Mouse (Mus musculus) brain, adult 10 weeks (tissue): Measurements from ENCODE around the gene Olfr1394. TPM values are rescaled to one million over a fixed set of nuclear protein-coding genes. Genes with fewer than 3 reads are reported as not detected.

Source experiments
- polyA plus RNA-seq: library from polyadenylated mRNA; stranded (reverse); fragments of 350-450 nt; fragmentation: Illumina TruSeq; extraction: RNeasy Lipid Tissue Mini Kit (QIAGEN cat#74804); gene quantifications from one replicate; pipeline ENCODE4 v1.2.3, GENCODE M21; 2015; ENCODE audit warnings: low read depth, low replicate concordance

Gene Olfr1394
- polyA plus RNA-seq, result not detected

DNA sequence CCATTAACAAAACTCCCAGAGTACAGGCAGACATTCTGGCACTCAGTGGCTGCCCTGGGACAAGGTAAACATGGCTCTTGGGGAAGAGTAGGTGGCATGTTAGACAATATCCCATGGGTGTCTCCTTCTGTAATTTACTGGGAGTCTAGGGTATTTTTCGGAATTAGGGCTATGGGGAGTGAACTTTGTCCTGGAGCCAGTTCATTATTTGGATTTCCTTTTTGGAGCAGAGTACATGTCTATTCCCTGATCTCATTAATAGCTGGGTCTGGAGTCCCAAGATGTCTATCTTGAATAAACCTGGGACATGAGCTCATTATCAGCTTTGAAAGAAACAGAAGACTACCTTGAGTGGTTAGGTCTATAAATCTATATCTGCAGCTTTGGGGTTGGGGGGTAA is at the start of gene Olfr1394:
Gene Olfr1394 (plus strand): TSS at position 301 of the 400 bp plus-strand sequence.

DNA sequence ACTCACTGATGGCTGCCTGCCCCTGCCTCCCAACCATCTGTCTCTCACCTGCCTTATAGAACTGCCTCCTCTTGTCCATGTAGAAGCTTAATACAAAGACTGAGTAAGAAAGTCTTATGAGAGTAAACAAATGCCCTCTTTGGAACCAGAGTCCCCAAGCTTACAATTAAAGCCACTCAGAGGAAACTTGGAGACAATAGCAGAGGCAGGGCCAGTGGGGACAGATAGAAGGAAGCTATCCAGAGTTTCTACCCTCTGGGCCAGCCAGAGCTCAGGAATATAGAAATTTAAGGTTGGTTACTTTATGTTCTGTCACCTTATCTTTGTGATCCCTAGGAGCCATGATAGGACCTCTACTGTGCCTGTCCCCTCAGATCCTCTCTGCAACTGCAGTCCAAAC is 39.4 kb upstream of the Olfr1394 start, which contains the start of gene Olfr1396:
Gene Olfr1396 (minus strand): TSS at position 101 of the 400 bp plus-strand sequence.

DNA sequence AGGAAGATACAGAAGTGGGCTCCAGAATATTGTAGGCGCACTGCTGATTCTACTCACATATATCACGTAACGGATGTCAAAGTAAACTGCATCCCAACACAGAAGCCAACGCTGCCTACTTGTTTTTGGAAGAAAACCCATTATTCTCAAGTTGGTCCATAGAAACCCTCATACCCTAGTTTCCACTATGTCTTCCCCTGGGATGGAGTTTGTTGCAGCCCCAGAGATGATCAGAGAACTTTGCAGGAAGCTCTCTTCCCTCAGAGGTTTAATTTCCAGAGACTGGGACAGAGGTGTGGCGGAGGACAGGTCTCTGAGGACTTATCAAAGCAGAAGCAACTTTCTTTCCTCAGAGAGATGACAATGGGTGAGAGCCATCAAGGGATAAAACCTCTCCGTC is 12.2 kb upstream of the Olfr1394 start, which contains the start of gene Olfr1395:
Gene Olfr1395 (plus strand): TSS at position 301 of the 400 bp plus-strand sequence.

DNA sequence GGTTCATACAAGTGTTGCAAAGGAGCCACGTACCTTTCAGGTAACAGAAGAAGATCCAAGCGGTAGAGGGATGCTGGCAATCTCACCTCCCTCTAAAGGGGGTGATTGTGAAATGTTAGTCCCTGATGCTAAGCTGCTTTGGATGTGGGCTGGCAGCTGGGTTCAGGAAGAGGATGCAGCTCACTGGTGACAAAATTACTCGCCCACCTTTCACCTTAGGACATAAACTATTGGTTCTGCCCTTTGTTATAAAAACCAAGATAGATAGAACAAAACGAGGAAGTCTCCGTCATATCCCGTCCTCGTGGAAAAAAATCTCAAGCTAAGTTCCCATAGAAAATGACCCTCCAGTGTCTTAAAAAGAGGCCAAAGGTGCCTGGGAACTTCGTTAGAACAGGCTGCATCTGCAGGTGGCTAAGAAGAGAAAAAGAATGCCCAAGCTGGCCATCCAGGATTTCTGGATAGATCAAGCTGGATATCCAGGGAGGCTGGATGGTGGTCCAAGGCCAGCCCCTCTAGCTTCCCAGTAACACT is 32.8 kb downstream of the Olfr1394 start, which contains the start of gene Btnl9:
Gene Btnl9 (minus strand): TSS at position 205 of the 534 bp plus-strand sequence.

DNA sequence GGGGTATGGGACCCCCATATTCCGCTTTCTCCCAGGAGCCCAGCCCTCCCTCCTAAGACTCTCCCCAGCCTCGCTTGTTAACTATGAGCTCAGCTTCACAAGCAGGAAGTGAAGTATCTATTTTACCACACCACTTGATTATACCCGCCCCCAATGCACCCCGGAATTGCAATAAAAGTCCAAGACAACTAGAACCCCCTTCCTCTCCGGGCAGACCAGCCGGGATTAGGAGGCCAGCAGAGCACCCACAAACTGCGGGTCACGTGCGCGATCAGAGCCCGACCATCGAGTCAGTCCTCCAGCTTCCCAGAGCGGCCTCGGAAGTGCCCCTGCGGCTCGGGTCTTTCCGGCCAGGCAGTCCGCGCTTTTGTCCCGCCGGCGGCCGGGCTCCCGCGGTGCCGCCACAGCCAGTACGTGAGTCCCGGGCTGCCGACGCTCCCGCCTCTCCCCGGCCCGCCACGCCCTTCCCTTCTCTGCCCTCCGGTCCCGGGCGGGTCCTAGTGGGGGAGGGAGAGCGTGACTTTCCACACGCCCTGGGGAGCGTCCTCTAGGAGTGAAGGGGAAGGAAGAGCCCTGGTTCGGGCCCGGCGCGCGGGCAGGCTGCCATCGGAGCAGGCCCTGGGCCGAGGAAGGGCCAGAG is 49.1 kb downstream of the Olfr1394 start, which contains the start of gene Zfp62:
Gene Zfp62 (plus strand): TSS at position 164 of the 640 bp plus-strand sequence.

Other genes with a start within 250 kb of the Olfr1394 start
- 1.7 TPM for gene Psme2b, start 208.2 kb upstream of the Olfr1394 start, polyA plus RNA-seq
- not detected for gene Olfr56, start 175.5 kb upstream of the Olfr1394 start, polyA plus RNA-seq
- gene 9930111J21Rik1, start 175.0 kb upstream of the Olfr1394 start, polyA plus RNA-seq, result 1.6 TPM
- not detected for gene Gm12185, start 162.2 kb upstream of the Olfr1394 start, polyA plus RNA-seq
- gene Tgtp1, start 160.2 kb upstream of the Olfr1394 start, polyA plus RNA-seq, result 1.6 TPM
- 1.9 TPM for gene 9930111J21Rik2, start 103.1 kb upstream of the Olfr1394 start, polyA plus RNA-seq
- gene Tgtp2, start 90.2 kb upstream of the Olfr1394 start, polyA plus RNA-seq, result 1.4 TPM
- 2.4 TPM for gene Ifi47, start 77.8 kb upstream of the Olfr1394 start, polyA plus RNA-seq
- not detected for gene Olfr1396, start 39.5 kb upstream of the Olfr1394 start, polyA plus RNA-seq
- gene Olfr1395, start 12.1 kb upstream of the Olfr1394 start, polyA plus RNA-seq, result not detected
- gene Btnl9, start 32.8 kb downstream of the Olfr1394 start, polyA plus RNA-seq, result 0.07 TPM
- gene Zfp62, start 48.9 kb downstream of the Olfr1394 start, polyA plus RNA-seq, result 28.5 TPM
- gene Mgat1, start 89.8 kb downstream of the Olfr1394 start, polyA plus RNA-seq, result 50.2 TPM
- 0.80 TPM for gene Olfr1393, start 123.9 kb downstream of the Olfr1394 start, polyA plus RNA-seq
- not detected for gene Olfr1392, start 130.9 kb downstream of the Olfr1394 start, polyA plus RNA-seq
- not detected for gene Olfr10, start 150.4 kb downstream of the Olfr1394 start, polyA plus RNA-seq
- gene Olfr1391, start 168.4 kb downstream of the Olfr1394 start, polyA plus RNA-seq, result not detected
- not detected for gene Olfr1390, start 180.8 kb downstream of the Olfr1394 start, polyA plus RNA-seq